Mouse (Mus musculus) E14TG2a.4 (cell line): Measurements from ENCODE around the gene H1foo.

Experiments
- CTCF ChIP-seq: conservative IDR thresholded peaks from 2 replicates; pipeline ENCODE4 v1.5.1; 2014; ENCODE audit warnings: low read length
- NANOG ChIP-seq: IDR thresholded peaks from 2 replicates; pipeline ENCODE4 v1.6.1; 2014; ENCODE audit warnings: borderline replicate concordance, low read length, mixed read lengths

- TF ChIP-seq CTCF (no peak), NANOG (no peak)
These were observed 49.6 kb downstream of the H1foo start for GRCm38 (mm10) chr6:115994146-115994876.
